Mouse (Mus musculus) CH12.LX (cell line): Measurements from ENCODE around the gene Chrna1. TPM values are rescaled to one million over a fixed set of nuclear protein-coding genes. Genes with fewer than 3 reads are reported as not detected.

ENCODE experiments used
- DNase-seq: peaks from one replicate; pipeline ENCODE4 v3.0.0-alpha.2; 2013; ENCODE audit errors: extremely low read depth
- H3K27ac ChIP-seq: 2 replicates; pipeline ENCODE4 v1.5.1; 2012; ENCODE audit warnings: low read depth, mild to moderate bottlenecking, control low read depth, moderate library complexity; ENCODE audit not compliant: insufficient read depth
- H3K27me3 ChIP-seq: replicated peaks from 2 replicates; pipeline ENCODE3; 2012; ENCODE audit warnings: inconsistent platforms
- H3K36me3 ChIP-seq, 2 experiments: replicated peaks in 1 of 2; 2 replicates each; pipeline versions ENCODE3 to v1.6.1; 2012; ENCODE audit warnings: inconsistent platforms in 1 of 2, low read length in 1 of 2, mild to moderate bottlenecking in 1 of 2, mixed read lengths in 1 of 2, moderate library complexity in 1 of 2; ENCODE audit not compliant: control insufficient read depth in 1 of 2, insufficient read depth in 1 of 2
- H3K4me1 ChIP-seq, 2 experiments: 2 replicates each; pipeline ENCODE4 v1.6.1; 2012; ENCODE audit warnings: inconsistent platforms in 1 of 2, moderate library complexity in 1 of 2; ENCODE audit not compliant: insufficient read depth in 2 of 2, control insufficient read depth in 1 of 2
- H3K4me2 ChIP-seq: 2 replicates; pipeline ENCODE4 v1.6.1; 2012; ENCODE audit warnings: low read depth, mild to moderate bottlenecking, control low read depth; ENCODE audit not compliant: poor library complexity, insufficient read depth, severe bottlenecking
- H3K4me3 ChIP-seq, 3 experiments: fragments of 150-350 bp in 1 of 3; sonication (generic) in 1 of 3; replicated peaks in 1 of 3; 2 replicates each; pipeline versions ENCODE3 to v1.5.1; 2011 to 2012; ENCODE audit warnings: low read depth in 2 of 3, low read length in 2 of 3, mild to moderate bottlenecking in 2 of 3, moderate library complexity in 2 of 3, control low read depth in 1 of 3, improper control_type of control experiment in 1 of 3, inconsistent platforms in 1 of 3, mixed read lengths in 1 of 3; ENCODE audit not compliant: poor library complexity in 1 of 3
- H3K79me2 ChIP-seq: replicated peaks from 2 replicates; pipeline ENCODE4 v1.6.1; 2012; ENCODE audit warnings: mild to moderate bottlenecking, moderate library complexity; ENCODE audit not compliant: control insufficient read depth, poor library complexity, insufficient read depth, severe bottlenecking; ENCODE audit errors: extremely low read depth
- H3K9ac ChIP-seq: 2 replicates; pipeline ENCODE4 v1.6.1; 2012; ENCODE audit warnings: low read depth, mild to moderate bottlenecking, control low read depth, moderate library complexity; ENCODE audit not compliant: insufficient read depth
- H3K9me3 ChIP-seq: replicated peaks from 2 replicates; pipeline ENCODE3; 2012; ENCODE audit warnings: low read length, inconsistent platforms, mixed read lengths
- BHLHE40 ChIP-seq: IDR thresholded peaks from 2 replicates; pipeline ENCODE4 v1.6.1; 2011; ENCODE audit warnings: mild to moderate bottlenecking, low read depth, low read length, improper control_type of control experiment
- CTCF ChIP-seq, 2 experiments: IDR thresholded peaks in 1 of 2; conservative IDR thresholded peaks in 1 of 2; 2 replicates each; pipeline ENCODE4 v1.5.1; 2011 to 2012; ENCODE audit warnings: low read depth in 2 of 2, low read length in 2 of 2, improper control_type of control experiment in 1 of 2, inconsistent platforms in 1 of 2, mild to moderate bottlenecking in 1 of 2, moderate library complexity in 1 of 2
- ELF1 ChIP-seq: IDR thresholded peaks from 2 replicates; pipeline ENCODE4 v1.6.1; 2014; ENCODE audit warnings: low read depth, mild to moderate bottlenecking, inconsistent platforms, low read length, improper control_type of control experiment
- ETS1 ChIP-seq: conservative IDR thresholded peaks from 2 replicates; pipeline ENCODE4 v1.6.1; 2012; ENCODE audit warnings: low read depth, mild to moderate bottlenecking, inconsistent platforms, low read length, improper control_type of control experiment, moderate library complexity
- JUND ChIP-seq: conservative IDR thresholded peaks from 2 replicates; pipeline ENCODE4 v1.6.1; 2011; ENCODE audit warnings: low read depth, low read length, improper control_type of control experiment
- KAT2A ChIP-seq: IDR thresholded peaks from 2 replicates; pipeline ENCODE4 v1.6.1; 2012; ENCODE audit warnings: low read length, improper control_type of control experiment, inconsistent platforms; ENCODE audit not compliant: insufficient replicate concordance
- MAZ ChIP-seq: IDR thresholded peaks from 2 replicates; pipeline ENCODE4 v1.6.1; 2012; ENCODE audit warnings: low read depth, mild to moderate bottlenecking, inconsistent platforms, low read length, improper control_type of control experiment, moderate library complexity
- MYC ChIP-seq: IDR thresholded peaks from 2 replicates; pipeline ENCODE4 v1.6.1; 2011; ENCODE audit warnings: low read depth, mild to moderate bottlenecking, improper control_type of control experiment, low read length
- NELFE ChIP-seq: IDR thresholded peaks from 2 replicates; pipeline ENCODE4 v1.6.1; 2011; ENCODE audit warnings: low read depth, low read length, improper control_type of control experiment
- NRF1 ChIP-seq: IDR thresholded peaks from 2 replicates; pipeline ENCODE4 v1.6.1; 2014; ENCODE audit warnings: low read depth, mild to moderate bottlenecking, inconsistent platforms, low read length, improper control_type of control experiment, moderate library complexity
- RAD21 ChIP-seq: IDR thresholded peaks from 2 replicates; pipeline ENCODE4 v1.6.1; 2011; ENCODE audit warnings: low read depth, mild to moderate bottlenecking, low read length, improper control_type of control experiment, moderate library complexity
- SIN3A ChIP-seq: IDR thresholded peaks from 2 replicates; pipeline ENCODE4 v1.6.1; 2012; ENCODE audit warnings: low read length, improper control_type of control experiment, inconsistent platforms
- SMC3 ChIP-seq: IDR thresholded peaks from 2 replicates; pipeline ENCODE4 v1.6.1; 2011; ENCODE audit warnings: low read depth, low read length, improper control_type of control experiment
- dilution Hi-C: fragments of 300-500 bp; cut with MboI; formaldehyde crosslinking; loops from 2 replicates; pipeline ENCODE4 v1.14.3; 2020; ENCODE audit warnings: low sequenced_read_pairs; ENCODE audit not compliant: extremely low pct_unique_long_range_greater_than_20kb, extremely low pct_ligation_motif_present
- in situ Hi-C: fragments of 300-500 bp; cut with MboI; formaldehyde crosslinking; loops from 3 replicates; pipeline ENCODE4 v1.14.3; 2019; ENCODE audit warnings: low sequenced_read_pairs, low pct_ligation_motif_present, low pct_unique_long_range_greater_than_20kb, mixed read lengths
- polyA plus RNA-seq: library from polyadenylated mRNA; unstranded; fragments of >175 nt; gene quantifications from 2 replicates; pipeline ENCODE4 v1.2.1, GENCODE M21; 2012; ENCODE audit warnings: low read depth; ENCODE audit not compliant: insufficient read length
- total RNA-seq, 2 experiments: library from RNA; depleted of rRNA; stranded (reverse); fragments of 300-350 nt in 1 of 2; fragments of >200 nt in 1 of 2; gene quantifications; 2 replicates each; pipeline ENCODE4 v1.2.3; 2012 to 2014

The Chrna1 gene
- total and polyA plus RNA-seq, 3 experiments = not detected

DNA sequence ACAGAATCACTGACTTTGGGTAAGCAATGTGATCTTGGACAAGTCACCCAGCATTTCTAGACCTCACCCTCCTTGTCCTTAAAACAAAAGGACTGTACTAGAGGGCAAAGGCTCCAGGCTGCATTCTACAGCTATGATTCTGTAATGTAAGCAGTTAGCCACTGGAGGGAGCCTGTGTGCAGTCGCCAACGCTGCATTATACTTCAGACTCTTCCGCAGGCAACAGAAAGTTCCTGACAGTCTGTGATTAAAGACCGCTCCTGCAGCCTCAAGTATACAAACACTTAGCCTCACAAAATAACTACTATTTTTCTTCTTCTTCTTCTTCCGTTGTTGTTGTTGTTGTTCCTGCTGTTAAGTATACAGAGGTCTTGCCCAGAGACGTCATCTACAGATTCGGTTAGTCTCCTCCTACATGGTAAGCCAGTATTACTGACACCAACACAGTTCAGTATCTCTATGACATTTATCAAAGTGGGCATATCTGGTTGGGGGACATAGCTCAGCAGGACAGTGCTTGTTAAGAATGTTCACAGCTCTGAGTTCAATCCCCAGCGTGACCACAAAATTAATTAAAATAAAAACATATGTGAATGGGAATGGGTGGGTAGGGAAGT lies 13.0 kb downstream of the Chrna1 start:
- peak overlapping the region; percentile 80 for H3K4me2 ChIP-seq
- H3K9ac ChIP-seq = peak overlapping the region; percentile 41; the same call in 1 of the 2 replicates
- peak overlapping the region; percentile 11 to 51 (median 44) for H3K4me3 ChIP-seq
- peaks cover 6 to 26% of the 10 kb centered on the region in 2 experiments; a peak in 3 of 4 replicates for H3K4me1 ChIP-seq
- TF ChIP-seq JUND (0 out of 2 replicates have a peak, but pooled peaks have one; percentile 21), RAD21 (peak; percentile 66), SIN3A (no peak), BHLHE40 (no peak), SMC3 (peak; percentile 71), CTCF (conservative IDR thresholded peaks at IDR 0.05 in 1 of 2, IDR thresholded peaks at IDR 0.05 in 1 of 2; ENCODE audit: low read depth in 2 of 2, low read length in 2 of 2) (peak; percentile 66 to 89), NELFE (0 out of 2 replicates have a peak, but pooled peaks have one; percentile 42), NRF1 (0 out of 2 replicates have a peak, but pooled peaks have one; percentile 9), ELF1 (peak; percentile 54; the same call in 1 of the 2 replicates), KAT2A (no peak)
- dilution Hi-C loops (no loop called here), in situ Hi-C loops (loop anchor here (25.0 kb wide), 1 partner anchor 320 kb away; the partner anchor contains the start of gene Atf2)
- no peaks in the 10 kb centered on the region for H3K9me3 ChIP-seq
- H3K27ac ChIP-seq = no peak overlapping the region
- H3K27me3 ChIP-seq = peaks cover 2% of the 10 kb centered on the region
- peak; percentile 67 for DNase-seq
- H3K79me2 ChIP-seq = no peaks in the 10 kb centered on the region
- H3K36me3 ChIP-seq = no peaks in the 10 kb centered on the region

DNA sequence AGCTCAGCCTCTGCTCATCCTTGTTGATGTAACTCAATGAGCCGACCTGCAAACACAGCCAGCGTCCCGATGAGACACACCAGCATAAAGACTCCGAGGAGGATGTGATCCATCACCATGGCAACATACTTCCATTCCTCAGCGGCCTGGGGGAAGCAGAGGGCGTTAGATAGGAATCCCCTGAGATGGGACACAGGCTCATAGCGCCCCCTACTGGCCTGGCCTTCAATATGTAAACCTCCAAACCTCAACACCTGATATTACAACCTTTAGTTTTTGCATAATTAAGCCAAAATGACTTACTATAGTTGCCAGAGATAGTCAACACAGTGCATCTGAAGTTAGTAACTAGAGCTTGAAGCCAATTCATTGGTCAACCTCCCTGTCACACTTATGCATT lies 14.0 kb downstream of the Chrna1 start:
- in situ Hi-C loops = loop anchor here (25.0 kb wide), 1 partner anchor 321 kb away; the partner anchor contains the start of gene Atf2

DNA sequence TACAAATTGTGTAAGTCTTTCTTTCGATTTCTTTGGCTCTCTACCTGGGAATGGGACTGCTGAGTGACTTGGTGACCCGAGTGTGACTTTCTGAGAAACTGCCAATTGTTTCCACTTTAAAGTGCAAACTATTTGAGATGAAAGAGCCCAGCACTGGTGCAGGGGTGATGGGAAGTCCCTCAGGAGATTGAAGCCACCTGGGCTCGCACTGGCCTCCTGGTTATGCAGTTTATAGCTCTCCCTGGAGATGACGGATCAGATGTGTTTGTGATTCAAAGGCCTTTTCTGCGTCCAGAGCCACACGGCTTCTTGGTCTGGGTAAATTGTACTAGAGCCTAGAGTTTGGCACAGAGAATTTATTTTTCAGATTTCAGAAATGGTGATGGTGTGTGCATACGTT lies 16.4 kb downstream of the Chrna1 start:
- Histone ChIP-seq H3K79me2 (no peaks in the 10 kb centered on the region), H3K9me3 (peaks cover 2% of the 10 kb centered on the region), H3K27me3 (no peaks in the 10 kb centered on the region), H3K4me2 (0 out of 2 replicates have a peak overlapping the region, but pooled peaks have one; percentile 41), H3K9ac (no peak overlapping the region), H3K36me3 (no peaks in the 10 kb centered on the region), H3K4me3 (no peak overlapping the region), H3K27ac (no peak overlapping the region), H3K4me1 (peaks cover 8 to 26% of the 10 kb centered on the region in 2 experiments; a peak in 3 of 4 replicates)
- DNase-seq = no peak
- TF ChIP-seq SIN3A = no peak
- peak; percentile 18; the same call in 1 of the 2 replicates for TF ChIP-seq ETS1
- dilution Hi-C loops (no loop called here), in situ Hi-C loops (loop anchor here (5.0 to 25.0 kb wide), 2 partner anchors 81 to 324 kb away; partner anchors contain the start of gene Atf2)

More for the DNA sequence above, 14.0 kb downstream of the Chrna1 start:
- H3K27ac ChIP-seq = no peak overlapping the region
- peaks cover 11 to 26% of the 10 kb centered on the region in 2 experiments; a peak in 3 of 4 replicates for H3K4me1 ChIP-seq
- no peaks in the 10 kb centered on the region for H3K9me3 ChIP-seq
- H3K79me2 ChIP-seq = no peaks in the 10 kb centered on the region
- H3K27me3 ChIP-seq = peaks cover 2% of the 10 kb centered on the region
- DNase-seq = peak; percentile 66
- no peaks in the 10 kb centered on the region for H3K36me3 ChIP-seq
- dilution Hi-C loops = no loop called here
- H3K4me3 ChIP-seq = no peak overlapping the region
- no peak overlapping the region for H3K9ac ChIP-seq
- no peak overlapping the region for H3K4me2 ChIP-seq
- peak; percentile 82 to 93 for TF ChIP-seq CTCF (conservative IDR thresholded peaks at IDR 0.05 in 1 of 2, IDR thresholded peaks at IDR 0.05 in 1 of 2; ENCODE audit: low read depth in 2 of 2, low read length in 2 of 2)
- TF ChIP-seq MYC = no peak
- peak; percentile 42; the same call in 1 of the 2 replicates for TF ChIP-seq SMC3
- TF ChIP-seq RAD21 = peak; percentile 65
- TF ChIP-seq MAZ = no peak
